Comparison of ENCODE assay signal across 9 mouse cellular contexts in genomic region chr15:77068439-77068861, GRCm38 (mm10). TPM values are rescaled to one million over a fixed set of nuclear protein-coding genes. Genes with fewer than 3 reads are reported as not detected.
DNase-seq lines count a peak whose midpoint lies in the region; ATAC-seq and TF ChIP-seq lines count a peak whose summit lies in the region.
"Had no signal": no experiment of that assay in that cellular context is flagged by ENCODE, and none has a peak within 500 bp of the region (broad histone marks: within the 10 kb centered on the region; RNA-seq: fewer than 3 reads in every experiment).

No protein-coding gene starts in this region.

- H3K4me3 ChIP-seq in liver, embryonic 14.5 days (ENCODE audit: insufficient read depth in 1 of 2, low read depth in 2 of 2, low read length in 2 of 2), result no peak overlapping the region
- H3K4me3 ChIP-seq in cortical plate, adult 2 months (ENCODE audit: insufficient read depth, low read length), result no peak overlapping the region
- H3K4me3 ChIP-seq in limb, embryonic 15.5 days, result no peak overlapping the region
- H3K4me3 ChIP-seq: liver, embryonic 13.5 days had no signal

- H3K9ac ChIP-seq in liver, embryonic 14.5 days (replicated peaks), result no peak overlapping the region
- no peak overlapping the region for H3K9ac ChIP-seq in limb, embryonic 15.5 days
- H3K9ac ChIP-seq: liver, embryonic 13.5 days had no signal

- no peak for TF ChIP-seq POLR2A in cortical plate, adult 2 months (IDR thresholded peaks at IDR 0.05; ENCODE audit: extremely low read depth, insufficient read depth, low read length)

- H3K4me1 ChIP-seq in liver, embryonic 14.5 days (replicated peaks; ENCODE audit: control insufficient read depth in 2 of 2, insufficient read depth in 2 of 2, low read length in 1 of 2), result peaks cover 2 to 3% of the 10 kb centered on the region in 2 experiments; a peak in 2 of 4 replicates
- peaks cover 8% of the 10 kb centered on the region for H3K4me1 ChIP-seq in cortical plate, adult 2 months (ENCODE audit: control insufficient read depth, insufficient read depth, low read length)
- peaks cover 21% of the 10 kb centered on the region for H3K4me1 ChIP-seq in limb, embryonic 15.5 days

- no peak for TF ChIP-seq EP300 in liver, embryonic 14.5 days (IDR thresholded peaks at IDR 0.05; ENCODE audit: low read depth)

- peak; percentile 38 to 41 for DNase-seq in cerebellum, postnatal 14 days
- DNase-seq in cerebellum, adult 11-12 months, result no peak
- no peak for DNase-seq in liver, embryonic 14.5 days (ENCODE audit: low read depth in 3 of 3, low spot score in 3 of 3)
- no peak for DNase-seq in liver
- no peak for DNase-seq in thymus, adult 18-20 months
- DNase-seq in yolk sac, embryonic 10.5 days (ENCODE audit: low spot score), result no peak
- DNase-seq: liver, embryonic 13.5 days had no signal

- no peaks in the 10 kb centered on the region for H3K9me3 ChIP-seq in liver, embryonic 14.5 days (ENCODE audit: control insufficient read depth, low read length)
- H3K9me3 ChIP-seq in limb, embryonic 15.5 days, result no peaks in the 10 kb centered on the region
- H3K9me3 ChIP-seq: liver, embryonic 13.5 days had no signal

- H3K27me3 ChIP-seq in liver, embryonic 14.5 days (ENCODE audit: control insufficient read depth, insufficient read depth, low read length), result no peaks in the 10 kb centered on the region
- H3K27me3 ChIP-seq in limb, embryonic 15.5 days, result no peaks in the 10 kb centered on the region

- no peak for ATAC-seq in liver, embryonic 14.5 days (ENCODE audit: insufficient read depth)
- ATAC-seq in limb, embryonic 15.5 days (ENCODE audit: insufficient number of reproducible peaks, low FRiP score, low TSS enrichment, low read depth), result no peak

- H3K4me2 ChIP-seq in liver, embryonic 14.5 days (ENCODE audit: low read depth), result no peak overlapping the region
- H3K4me2 ChIP-seq in limb, embryonic 15.5 days, result no peak overlapping the region
- H3K4me2 ChIP-seq: liver, embryonic 13.5 days had no signal

- no peak overlapping the region for H3K27ac ChIP-seq in liver, embryonic 14.5 days
- peak overlapping the region; percentile 79 for H3K27ac ChIP-seq in cortical plate, adult 2 months (ENCODE audit: insufficient read depth, low read length)
- 0 out of 2 replicates have a peak overlapping the region, but pooled peaks have one; percentile 9 for H3K27ac ChIP-seq in limb, embryonic 15.5 days
- H3K27ac ChIP-seq: liver, embryonic 13.5 days had no signal

- 45% methylated on average over 3 of the region's 3 CpGs for WGBS in liver, embryonic 14.5 days (ENCODE audit: insufficient replicate concordance)
- 63% methylated on average over 3 of the region's 3 CpGs for WGBS in limb, embryonic 15.5 days

- no peaks in the 10 kb centered on the region for H3K36me3 ChIP-seq in liver, embryonic 14.5 days (replicated peaks; ENCODE audit: control insufficient read depth, insufficient read depth, low read depth)
- H3K36me3 ChIP-seq in limb, embryonic 15.5 days, result no peaks in the 10 kb centered on the region
- H3K36me3 ChIP-seq: liver, embryonic 13.5 days had no signal

- TF ChIP-seq CTCF in liver, embryonic 14.5 days (IDR thresholded peaks at IDR 0.05; ENCODE audit: low read depth), result peak; percentile 19; the same call in 1 of the 2 replicates
- TF ChIP-seq CTCF in cortical plate, adult 2 months (IDR thresholded peaks at IDR 0.05; ENCODE audit: extremely low read depth, insufficient read depth, low read length), result no peak

RNA-seq across cellular contexts. Expression of gene Mb, which starts 18.0 kb away (rescaled TPM):
- 0.04 TPM in 1 of 2 replicates, not detected in the other for polyA plus RNA-seq in liver, embryonic 14.5 days (2012; rRNA removed)
- polyA plus RNA-seq in liver, embryonic 14.5 days (2014; fragmentation: Nextera tagmentation; extraction: Ambion mirVana), result 0.21 TPM in 1 of 2 replicates, not detected in the other
- 0.15 and 0.26 TPM in 2 replicates for polyA plus RNA-seq in cortical plate, adult 2 months (2012; rRNA removed)
- 11.6 and 13.7 TPM in 2 replicates for polyA plus RNA-seq in limb, embryonic 15.5 days (2015; fragmentation: Nextera tagmentation; extraction: Ambion mirVana)

RNA-seq across cellular contexts. Expression of gene Apol6, which starts 23.9 kb away (rescaled TPM):
- polyA plus RNA-seq in liver, embryonic 14.5 days (2012; rRNA removed), result 0.31 and 0.40 TPM in 2 replicates
- polyA plus RNA-seq in liver, embryonic 14.5 days (2014; fragmentation: Nextera tagmentation; extraction: Ambion mirVana), result 0.08 and 0.25 TPM in 2 replicates
- polyA plus RNA-seq in cortical plate, adult 2 months (2012; rRNA removed), result 0.10 and 0.11 TPM in 2 replicates
- polyA plus RNA-seq in limb, embryonic 15.5 days (2015; fragmentation: Nextera tagmentation; extraction: Ambion mirVana), result 0.15 and 0.17 TPM in 2 replicates

Comparison
In these comparisons a context has a peak if more than half of its experiments do, and no peak if none do; other contexts are left out.
1. DNase-seq: peak in cerebellum, postnatal 14 days (2 of 2); none in cerebellum, adult 11-12 months (single experiment), liver, embryonic 14.5 days (0 of 3), liver (single experiment), thymus, adult 18-20 months (0 of 2) and yolk sac, embryonic 10.5 days (single experiment).